Mouse (Mus musculus) heart, embryonic 11.5 days (tissue): ENCODE measurements around the gene Arhgap5. TPM values are rescaled to one million over a fixed set of nuclear protein-coding genes. Genes with fewer than 3 reads are reported as not detected.

ENCODE experiments used
- ATAC-seq: fragments of 200-750 bp; cut with Nextera tagmentation; replicated peaks from 2 replicates; pipeline ENCODE4 v1.8.0; 2017; ENCODE audit warnings: moderate library complexity; ENCODE audit not compliant: insufficient number of reproducible peaks, low FRiP score, low TSS enrichment
- H3K27ac ChIP-seq: fragments of 300-500 bp; sonication (generic); 2 replicates; pipeline ENCODE4 v1.5.1; 2014; ENCODE audit warnings: mild to moderate bottlenecking, low read depth, low read length
- H3K27me3 ChIP-seq: fragments of 300-500 bp; sonication (generic); 2 replicates; pipeline ENCODE4 v1.6.1; 2014; ENCODE audit warnings: mild to moderate bottlenecking, low read length, mixed read lengths; ENCODE audit not compliant: control insufficient read depth, insufficient read depth
- H3K36me3 ChIP-seq: fragments of 300-500 bp; sonication (generic); 2 replicates; pipeline ENCODE4 v1.6.1; 2014; ENCODE audit warnings: mild to moderate bottlenecking, low read length, moderate library complexity, mixed read lengths; ENCODE audit not compliant: control insufficient read depth, insufficient read depth
- H3K4me1 ChIP-seq: fragments of 300-500 bp; sonication (generic); 2 replicates; pipeline ENCODE4 v1.6.1; 2014; ENCODE audit warnings: low read length; ENCODE audit not compliant: control insufficient read depth, insufficient read depth
- H3K4me2 ChIP-seq: fragments of 300-500 bp; sonication (generic); 2 replicates; pipeline ENCODE4 v1.6.1; 2014; ENCODE audit warnings: mild to moderate bottlenecking, moderate library complexity
- H3K4me3 ChIP-seq: fragments of 300-500 bp; sonication (generic); 2 replicates; pipeline ENCODE4 v1.5.1; 2014; ENCODE audit warnings: low read depth, low read length
- H3K9ac ChIP-seq: fragments of 300-500 bp; sonication (generic); 2 replicates; pipeline ENCODE4 v1.6.1; 2014; ENCODE audit warnings: mild to moderate bottlenecking, low read depth, low read length, moderate library complexity
- H3K9me3 ChIP-seq: fragments of 300-500 bp; sonication (generic); replicated peaks from 2 replicates; pipeline ENCODE4 v1.6.1; 2016; ENCODE audit warnings: low read length; ENCODE audit not compliant: control insufficient read depth
- WGBS: fragments of 180-500 bp; shearing (Covaris S2); extraction: QIAGEN DNeasy Blood & Tissue Kit; methylation state at CpG from one replicate; pipeline ENCODE4 v1.1.7; 2014; ENCODE audit not compliant: insufficient replicate concordance; 5-methylcytosine and 5-hydroxymethylcytosine counted together
- polyA plus RNA-seq: library from polyadenylated mRNA; unstranded; fragments of >200 nt; fragmentation: Nextera tagmentation; extraction: Ambion mirVana; gene quantifications from 2 replicates; pipeline ENCODE4 v1.2.1, GENCODE M21; 2014

The Arhgap5 gene
- polyA plus RNA-seq, 1 experiment from 2014 or later = 42.3 TPM

DNA sequence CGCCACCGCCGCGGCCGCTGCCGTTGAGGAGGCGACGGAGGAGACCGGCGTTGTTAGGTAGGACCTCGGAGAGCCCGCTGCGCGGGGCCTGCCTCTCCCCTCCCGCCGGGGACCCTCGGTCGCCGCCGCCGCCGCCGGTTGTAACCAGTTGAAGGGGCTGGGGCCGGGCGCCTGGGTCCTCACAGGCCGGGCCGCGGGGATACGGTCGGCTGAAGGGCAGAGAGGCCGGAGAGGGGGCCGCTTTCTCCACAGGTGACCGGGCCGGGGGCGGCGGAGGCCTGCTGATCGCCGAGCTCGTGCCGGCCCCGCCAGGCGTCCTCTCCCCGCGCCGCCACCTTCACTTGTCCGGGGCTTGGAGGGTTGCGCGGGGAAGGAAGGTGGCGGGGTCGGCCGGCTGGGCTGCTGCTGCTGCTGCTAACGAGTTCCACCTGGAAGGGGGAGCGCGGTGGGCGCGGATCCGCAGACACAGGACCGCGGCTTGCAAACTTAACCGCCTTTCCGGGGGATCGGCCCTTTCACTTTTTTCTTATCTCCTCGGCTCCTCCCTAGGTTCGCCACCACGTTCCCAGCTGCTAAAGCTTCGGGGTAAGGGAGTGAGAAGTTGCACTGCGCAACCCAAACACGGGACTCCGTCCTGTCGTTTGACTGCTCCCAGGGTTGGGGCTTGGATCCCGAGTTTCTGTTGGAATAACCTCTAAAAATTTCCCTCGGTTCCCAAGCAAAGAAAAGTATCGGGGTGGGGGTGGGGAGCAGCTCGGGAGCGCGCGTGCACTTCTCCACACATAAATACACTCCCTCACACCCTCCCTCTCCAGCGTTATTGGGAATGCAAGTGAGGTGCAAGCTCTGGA lies 784 bp downstream of the Arhgap5 start:
- peak; percentile 19; the same call in 1 of the 2 replicates for ATAC-seq

DNA sequence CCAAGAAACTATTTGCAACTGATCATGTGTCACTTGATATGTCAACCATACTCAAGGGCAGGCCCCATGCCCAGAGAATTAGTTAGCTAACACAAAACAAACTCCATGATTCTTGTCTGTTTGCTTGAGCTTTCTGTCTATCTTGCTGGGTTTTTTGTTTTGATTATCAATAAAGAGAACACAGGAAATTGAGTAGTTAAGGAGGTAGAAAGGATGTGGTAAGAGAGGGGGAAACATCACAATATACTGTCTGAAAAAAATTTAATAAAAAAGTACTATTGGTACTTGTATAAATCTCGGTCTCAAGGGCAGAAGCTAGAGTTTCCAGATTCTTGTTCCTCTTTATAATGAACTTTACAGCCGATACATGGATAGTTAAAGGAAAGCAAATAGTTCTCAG lies 20.9 kb downstream of the Arhgap5 start:
- Histone ChIP-seq H3K36me3 (no peaks in the 10 kb centered on the region), H3K4me1 (no peaks in the 10 kb centered on the region), H3K9me3 (no peaks in the 10 kb centered on the region), H3K4me2 (no peak overlapping the region), H3K27me3 (no peaks in the 10 kb centered on the region), H3K27ac (no peak overlapping the region), H3K4me3 (no peak overlapping the region), H3K9ac (no peak overlapping the region)
- 87% methylated on average over 2 of the region's 2 CpGs for WGBS
- no peak for ATAC-seq

More for the DNA sequence above, 784 bp downstream of the Arhgap5 start:
- no peaks in the 10 kb centered on the region for H3K36me3 ChIP-seq
- H3K9me3 ChIP-seq = no peaks in the 10 kb centered on the region
- H3K27ac ChIP-seq = peak overlapping the region; percentile 100
- H3K4me2 ChIP-seq = peak overlapping the region; percentile 82
- H3K27me3 ChIP-seq = no peaks in the 10 kb centered on the region
- H3K4me1 ChIP-seq = no peaks in the 10 kb centered on the region; the same call in 1 of the 2 replicates
- peak overlapping the region; percentile 99 for H3K9ac ChIP-seq
- WGBS = under 1% methylated on average over 62 of the region's 78 CpGs
- peak overlapping the region; percentile 97 for H3K4me3 ChIP-seq

DNA sequence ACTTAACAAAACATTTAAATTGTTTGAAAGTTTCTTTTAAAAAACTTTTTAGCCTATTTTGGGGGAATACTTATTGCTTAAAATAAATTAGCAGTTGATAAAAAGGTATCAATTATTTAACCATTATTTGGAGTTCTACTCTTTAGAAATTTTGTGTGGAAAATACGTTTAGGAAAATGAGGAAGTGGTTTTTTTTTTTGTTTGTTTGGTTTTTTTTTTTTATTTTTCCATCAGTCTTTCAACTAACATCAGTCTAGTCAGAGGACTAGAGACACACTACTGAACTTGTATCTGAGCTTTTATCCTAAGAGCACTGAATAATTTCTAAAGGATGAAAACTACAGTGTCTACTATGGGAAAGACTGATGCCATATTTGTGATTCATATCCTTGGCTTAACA lies 21.7 kb downstream of the Arhgap5 start:
- no peak overlapping the region for H3K27ac ChIP-seq
- H3K9me3 ChIP-seq = no peaks in the 10 kb centered on the region
- no peak for ATAC-seq
- H3K4me3 ChIP-seq = no peak overlapping the region
- H3K4me2 ChIP-seq = no peak overlapping the region
- no peaks in the 10 kb centered on the region for H3K4me1 ChIP-seq
- no peak overlapping the region for H3K9ac ChIP-seq
- H3K36me3 ChIP-seq = no peaks in the 10 kb centered on the region
- no peaks in the 10 kb centered on the region for H3K27me3 ChIP-seq
- 92% methylated on average over 1 of the region's 1 CpGs for WGBS

DNA sequence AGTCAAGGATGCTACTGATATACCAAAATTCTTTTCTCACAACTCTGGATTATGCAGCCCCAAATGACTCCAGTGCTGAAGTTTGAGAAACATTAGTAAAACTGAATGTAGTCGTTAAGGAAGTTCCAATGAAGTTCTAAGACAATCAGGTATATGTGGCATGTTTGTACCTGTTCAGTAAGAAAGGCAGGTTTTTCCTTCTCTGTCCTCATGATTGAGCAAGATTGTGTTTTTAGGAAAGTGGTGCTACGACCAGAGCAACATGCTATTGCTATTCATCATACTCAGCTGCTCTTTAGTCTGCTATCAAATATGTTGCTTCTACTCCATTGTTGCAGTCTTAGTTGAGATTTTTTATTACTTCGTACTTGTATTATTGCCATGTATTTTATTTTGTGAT lies 26.0 kb downstream of the Arhgap5 start:
- Histone ChIP-seq H3K4me3 (no peak overlapping the region), H3K4me1 (no peaks in the 10 kb centered on the region), H3K4me2 (no peak overlapping the region), H3K27me3 (no peaks in the 10 kb centered on the region), H3K9ac (no peak overlapping the region), H3K27ac (no peak overlapping the region), H3K9me3 (no peaks in the 10 kb centered on the region), H3K36me3 (no peaks in the 10 kb centered on the region)
- ATAC-seq = no peak
- WGBS = 89% methylated on average over 3 of the region's 3 CpGs

DNA sequence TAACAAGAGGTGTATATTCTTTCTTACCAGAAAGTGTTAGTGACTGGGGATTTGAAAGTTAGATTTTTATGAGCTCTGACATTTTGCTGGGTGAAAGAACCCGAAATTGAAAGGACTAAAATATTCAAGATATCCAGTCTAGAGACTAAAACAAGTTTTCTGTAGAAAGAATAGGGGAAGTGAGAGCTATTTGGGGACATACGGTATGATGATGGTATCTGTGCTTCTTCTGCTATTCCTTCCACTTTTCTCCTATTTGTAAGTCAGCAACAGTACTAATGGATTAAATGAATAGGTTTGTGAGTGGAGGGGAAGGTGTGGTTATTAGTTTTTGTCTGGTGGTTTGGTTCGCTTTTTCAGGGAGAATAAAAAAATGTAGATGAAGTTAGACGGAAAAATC lies 37.5 kb downstream of the Arhgap5 start:
- WGBS = 84% methylated on average over 4 of the region's 4 CpGs
- no peaks in the 10 kb centered on the region for H3K9me3 ChIP-seq
- H3K4me2 ChIP-seq = no peak overlapping the region
- no peaks in the 10 kb centered on the region for H3K36me3 ChIP-seq
- ATAC-seq = no peak
- H3K27ac ChIP-seq = no peak overlapping the region
- no peaks in the 10 kb centered on the region for H3K27me3 ChIP-seq
- no peak overlapping the region for H3K4me3 ChIP-seq
- H3K9ac ChIP-seq = no peak overlapping the region
- H3K4me1 ChIP-seq = no peaks in the 10 kb centered on the region

DNA sequence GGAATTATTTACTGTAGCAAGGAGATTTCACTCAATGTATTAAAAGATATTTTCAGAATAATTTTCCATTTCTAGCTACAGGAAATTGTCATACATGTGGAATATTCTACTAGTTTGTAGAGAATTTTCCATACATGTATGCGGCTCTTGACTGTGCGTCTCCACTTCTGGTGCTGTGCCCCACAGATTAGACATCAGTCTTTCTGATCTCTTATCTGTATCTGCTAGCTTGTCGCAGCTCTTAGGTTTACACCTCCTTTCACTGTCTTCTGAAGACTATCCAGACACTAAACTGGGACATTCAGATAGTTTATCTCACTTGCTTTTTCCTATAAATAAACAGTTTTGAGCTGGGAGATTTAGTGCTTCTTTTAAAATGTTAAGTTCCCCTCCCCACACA lies 40.8 kb downstream of the Arhgap5 start:
- Histone ChIP-seq H3K4me1 (no peaks in the 10 kb centered on the region), H3K4me3 (no peak overlapping the region), H3K36me3 (no peaks in the 10 kb centered on the region), H3K4me2 (no peak overlapping the region), H3K9me3 (no peaks in the 10 kb centered on the region), H3K27ac (no peak overlapping the region), H3K9ac (no peak overlapping the region), H3K27me3 (no peaks in the 10 kb centered on the region)
- WGBS = 33% methylated on average over 3 of the region's 3 CpGs
- no peak for ATAC-seq

DNA sequence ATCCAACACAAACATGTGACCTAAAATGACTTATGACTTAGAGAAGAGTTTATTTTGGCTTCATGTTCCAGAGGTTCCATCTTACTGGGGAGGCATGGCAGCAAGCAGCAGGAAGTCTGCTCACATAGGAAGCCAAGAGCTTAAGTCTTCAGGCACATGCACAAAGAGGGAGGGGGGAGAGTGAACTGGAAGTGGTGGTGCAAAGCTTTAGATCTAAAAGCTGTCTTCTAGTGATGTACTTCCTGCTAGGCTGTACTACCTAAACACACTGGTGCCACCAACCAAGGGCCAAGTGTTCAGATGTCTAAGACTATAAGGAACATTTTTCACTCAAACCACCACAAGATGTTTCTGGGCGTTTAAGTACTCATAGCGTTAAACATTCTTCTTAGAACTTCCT lies 48.3 kb downstream of the Arhgap5 start:
- no peak for ATAC-seq
- H3K36me3 ChIP-seq = no peaks in the 10 kb centered on the region

DNA sequence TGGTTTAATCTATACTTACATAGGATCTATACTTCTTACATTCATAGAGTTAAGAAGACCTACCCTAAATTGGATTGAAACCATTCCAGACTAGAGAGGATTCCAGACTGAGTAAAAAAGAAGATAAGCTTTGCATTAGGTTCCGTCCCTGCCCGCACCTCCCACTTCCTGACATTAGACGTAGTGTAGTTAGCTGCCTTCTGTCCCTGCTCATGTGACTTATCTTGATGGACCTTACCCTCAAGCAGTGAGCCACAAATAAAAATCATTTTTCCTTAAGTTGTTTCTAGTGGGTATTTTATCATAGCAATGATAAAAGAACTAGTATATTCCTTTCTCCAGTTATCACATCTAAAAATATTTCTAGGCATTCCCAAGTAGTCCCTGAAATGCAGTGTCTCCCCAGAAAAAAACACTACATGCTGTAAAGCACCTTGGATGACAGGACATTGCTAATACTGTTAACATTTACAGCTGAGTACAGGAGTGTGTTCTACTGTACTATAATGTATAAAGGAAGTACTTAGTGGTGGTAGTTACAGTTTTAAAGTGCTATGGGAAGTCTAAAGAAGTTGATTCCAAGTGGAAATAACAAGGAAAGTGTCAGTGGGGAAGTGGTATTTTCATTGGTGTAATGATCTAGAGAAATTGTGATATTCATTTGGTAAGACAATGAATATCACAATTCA lies 51.6 kb downstream of the Arhgap5 start:
- Histone ChIP-seq H3K4me2 (no peak overlapping the region), H3K4me3 (no peak overlapping the region), H3K27me3 (no peaks in the 10 kb centered on the region), H3K9ac (no peak overlapping the region), H3K27ac (no peak overlapping the region), H3K9me3 (no peaks in the 10 kb centered on the region), H3K36me3 (no peaks in the 10 kb centered on the region), H3K4me1 (no peaks in the 10 kb centered on the region)
- no peak for ATAC-seq
- WGBS = 17% methylated on average over 3 of the region's 3 CpGs

More for the DNA sequence above, 48.3 kb downstream of the Arhgap5 start:
- Histone ChIP-seq H3K4me2 (no peak overlapping the region), H3K4me3 (no peak overlapping the region), H3K9ac (no peak overlapping the region), H3K4me1 (no peaks in the 10 kb centered on the region), H3K9me3 (no peaks in the 10 kb centered on the region), H3K27me3 (no peaks in the 10 kb centered on the region), H3K27ac (no peak overlapping the region)
- WGBS = 96% methylated on average over 2 of the region's 2 CpGs
